Mouse (Mus musculus) lung, postnatal 0 days (tissue): Measurements from ENCODE around the gene Map2k7. TPM values are rescaled to one million over a fixed set of nuclear protein-coding genes. Genes with fewer than 3 reads are reported as not detected.
"Not testable (repeated sequence)": the region's sequence is repeated elsewhere in the genome, so short reads cannot be mapped to it uniquely, and the experiment has no call there.

Experiments used
- ATAC-seq: fragments of 200-750 bp; cut with Nextera tagmentation; 2 replicates; pipeline ENCODE4 v1.8.0; 2017; ENCODE audit warnings: moderate library complexity
- DNase-seq: peaks from one replicate; pipeline ENCODE4 v3.0.0-alpha.2; 2016; ENCODE audit warnings: low spot score
- H3K27ac ChIP-seq: fragments of 300-500 bp; sonication (generic); 2 replicates; pipeline ENCODE4 v1.5.1; 2014; ENCODE audit warnings: antibody characterized with exemption, mild to moderate bottlenecking, low read length, mixed read lengths
- H3K27me3 ChIP-seq: fragments of 300-500 bp; sonication (generic); replicated peaks from 2 replicates; pipeline ENCODE4 v1.6.1; 2014; ENCODE audit warnings: low read length, mixed read lengths; ENCODE audit not compliant: insufficient read depth
- H3K36me3 ChIP-seq: fragments of 300-500 bp; sonication (generic); 2 replicates; pipeline ENCODE4 v1.6.1; 2014; ENCODE audit warnings: low read length, mixed read lengths; ENCODE audit not compliant: insufficient read depth
- H3K4me1 ChIP-seq: fragments of 300-500 bp; sonication (generic); 2 replicates; pipeline ENCODE4 v1.6.1; 2014; ENCODE audit warnings: antibody characterized with exemption, low read depth, low read length, mixed read lengths; ENCODE audit not compliant: insufficient read depth
- H3K4me2 ChIP-seq: fragments of 300-500 bp; sonication (generic); replicated peaks from 2 replicates; pipeline ENCODE4 v1.6.1; 2014; ENCODE audit warnings: low read depth, mild to moderate bottlenecking, low read length, moderate library complexity, mixed read lengths
- H3K4me3 ChIP-seq: fragments of 300-500 bp; sonication (generic); 2 replicates; pipeline ENCODE4 v1.5.1; 2014; ENCODE audit warnings: low read depth, low read length
- H3K9ac ChIP-seq: fragments of 300-500 bp; sonication (generic); replicated peaks from 2 replicates; pipeline ENCODE4 v1.6.1; 2014; ENCODE audit warnings: low read depth, mild to moderate bottlenecking
- H3K9me3 ChIP-seq: fragments of 300-500 bp; sonication (generic); 2 replicates; pipeline ENCODE4 v1.6.1; 2016; ENCODE audit warnings: low read length, mixed read lengths
- CTCF ChIP-seq: IDR thresholded peaks from 2 replicates; pipeline ENCODE4 v1.5.1; 2016; ENCODE audit warnings: antibody characterized with exemption, mild to moderate bottlenecking
- EP300 ChIP-seq: IDR thresholded peaks from 2 replicates; pipeline ENCODE4 v1.6.1; 2016; ENCODE audit warnings: antibody characterized with exemption, mild to moderate bottlenecking, control low read depth
- WGBS: fragments of 180-500 bp; shearing (Covaris S2); extraction: QIAGEN DNeasy Blood & Tissue Kit; methylation state at CpG from one replicate; pipeline ENCODE4 v1.1.7; 2014; 5-methylcytosine and 5-hydroxymethylcytosine counted together
- polyA plus RNA-seq: library from polyadenylated mRNA; unstranded; fragments of >200 nt; fragmentation: Nextera tagmentation; extraction: Ambion mirVana; gene quantifications from 2 replicates; pipeline ENCODE4 v1.2.1, GENCODE M21; 2015

Map2k7 gene
- polyA plus RNA-seq, 1 experiment from 2014 or later, result 22.9 TPM

- Histone ChIP-seq H3K9me3 (no peaks in the 10 kb centered on the region), H3K27ac (no peak overlapping the region), H3K9ac (no peak overlapping the region), H3K36me3 (peaks cover 13% of the 10 kb centered on the region), H3K4me3 (no peak overlapping the region), H3K4me2 (no peak overlapping the region), H3K27me3 (no peaks in the 10 kb centered on the region), H3K4me1 (peaks cover 4% of the 10 kb centered on the region; the same call in 1 of the 2 replicates)
- 19% methylated on average over 29 of the region's 29 CpGs for WGBS
- TF ChIP-seq CTCF (no peak), EP300 (no peak)
- ATAC-seq, result no peak
- no peak for DNase-seq
Observed at GRCm38 (mm10) chr8:4249213-4249612, 10.7 kb downstream of the Map2k7 start.

GRCm38 (mm10) chr8:4250306-4250970, 11.9 kb downstream of the Map2k7 start:
- Histone ChIP-seq H3K9ac (no peak overlapping the region), H3K27me3 (no peaks in the 10 kb centered on the region), H3K9me3 (no peaks in the 10 kb centered on the region), H3K4me1 (peaks cover 4% of the 10 kb centered on the region; the same call in 1 of the 2 replicates), H3K36me3 (peaks cover 7% of the 10 kb centered on the region; the same call in 1 of the 2 replicates), H3K27ac (no peak overlapping the region), H3K4me2 (no peak overlapping the region), H3K4me3 (no peak overlapping the region)
- TF ChIP-seq EP300 (no peak), CTCF (peak; percentile 89)
- ATAC-seq (peak; percentile 32), DNase-seq (peak; percentile 85)
- 43% methylated on average over 26 of the region's 26 CpGs for WGBS

GRCm38 (mm10) chr8:4252116-4252760, 13.7 kb downstream of the Map2k7 start:
- Histone ChIP-seq H3K27me3 (no peaks in the 10 kb centered on the region), H3K36me3 (0 out of 2 replicates have a peak, but pooled peaks cover 4% of the 10 kb centered on the region), H3K4me3 (peak overlapping the region; percentile 85), H3K27ac (peak overlapping the region; percentile 74; the same call in 1 of the 2 replicates), H3K9me3 (no peaks in the 10 kb centered on the region), H3K4me1 (peaks cover 4% of the 10 kb centered on the region; the same call in 1 of the 2 replicates), H3K4me2 (peak overlapping the region; percentile 86), H3K9ac (peak overlapping the region; percentile 82)
- WGBS, result 42% methylated on average over 8 of the region's 8 CpGs
- ATAC-seq, result no peak
- DNase-seq, result no peak
- no peak for TF ChIP-seq EP300

- Histone ChIP-seq H3K27me3 (no peaks in the 10 kb centered on the region), H3K27ac (peak within 1 kb of the TSS; percentile 74), H3K36me3 (0 out of 2 replicates have a peak, but pooled peaks cover 4% of the 10 kb centered on the region), H3K4me3 (peak within 1 kb of the TSS; percentile 85), H3K4me1 (peaks cover 4% of the 10 kb centered on the region; the same call in 1 of the 2 replicates), H3K9ac (peak within 1 kb of the TSS; percentile 82), H3K4me2 (peak within 1 kb of the TSS; percentile 86), H3K9me3 (no peaks in the 10 kb centered on the region)
- DNase-seq, result peak; percentile 97
- no peak for TF ChIP-seq CTCF
- TF ChIP-seq EP300, result no peak
- under 1% methylated on average over 69 of the region's 69 CpGs for WGBS
- ATAC-seq, result peak; percentile 95
Observed at GRCm38 (mm10) chr8:4252934-4253841, 14.6 kb downstream of the Map2k7 start, which contains the start of gene Snapc2. Gene Snapc2, plus strand, starts transcription at chr8:4253080.

GRCm38 (mm10) chr8:4254001-4254400, 15.5 kb downstream of the Map2k7 start:
- TF ChIP-seq EP300 (no peak), CTCF (peak; percentile 67)
- DNase-seq, result peak; percentile 62
- H3K9ac ChIP-seq, result no peak overlapping the region
- no peak overlapping the region for H3K4me3 ChIP-seq
- 62% methylated on average over 6 of the region's 6 CpGs for WGBS
- no peaks in the 10 kb centered on the region for H3K9me3 ChIP-seq
- peak overlapping the region; percentile 86; the same call in 1 of the 2 replicates for H3K4me2 ChIP-seq
- no peaks in the 10 kb centered on the region for H3K27me3 ChIP-seq
- peaks cover 4% of the 10 kb centered on the region; the same call in 1 of the 2 replicates for H3K4me1 ChIP-seq
- no peak for ATAC-seq
- 0 out of 2 replicates have a peak, but pooled peaks cover 4% of the 10 kb centered on the region for H3K36me3 ChIP-seq
- no peak overlapping the region for H3K27ac ChIP-seq

- H3K27me3 ChIP-seq, H3K4me1 ChIP-seq, H3K9ac ChIP-seq, H3K4me3 ChIP-seq, H3K9me3 ChIP-seq, DNase-seq, H3K4me2 ChIP-seq, ATAC-seq, H3K27ac ChIP-seq, H3K36me3 ChIP-seq: not testable (repeated sequence)
- 79% methylated on average over 7 of the region's 7 CpGs for WGBS
Observed at GRCm38 (mm10) chr8:4255471-4255870, 16.9 kb downstream of the Map2k7 start.
